Comparison of ENCODE assay signal across 8 mouse cellular contexts in the genomic region with DNA sequence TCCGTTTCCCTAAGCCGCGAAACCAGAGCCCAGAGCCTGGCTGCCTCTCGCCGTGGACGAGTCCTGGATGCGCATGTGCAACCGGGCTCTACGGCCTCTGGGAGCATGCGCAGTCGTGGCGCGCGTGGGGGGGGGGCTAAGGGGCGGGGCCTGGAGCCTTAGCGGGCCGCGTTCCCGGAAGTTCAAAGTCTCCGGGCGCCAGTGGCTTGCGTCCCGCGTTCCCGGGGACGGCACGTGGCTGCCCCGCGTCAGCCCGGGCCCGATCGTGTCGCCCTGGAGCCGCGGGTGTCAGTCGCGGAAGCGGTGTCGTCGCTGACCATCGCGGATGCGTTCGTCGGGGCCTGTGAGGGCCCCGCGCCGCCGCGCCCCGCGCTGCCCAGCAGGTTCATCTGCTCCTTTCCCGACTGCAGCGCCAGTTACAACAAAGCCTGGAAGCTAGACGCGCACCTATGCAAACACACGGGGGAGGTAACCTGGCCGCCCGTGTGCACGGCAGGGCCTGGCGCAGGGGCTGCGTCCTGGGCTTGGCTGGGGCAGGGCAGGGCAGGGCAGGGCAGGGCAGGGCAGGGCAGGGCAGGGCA. TPM values are rescaled to one million over a fixed set of nuclear protein-coding genes. Genes with fewer than 3 reads are reported as not detected.
DNase-seq lines count a peak whose midpoint lies in the region; ATAC-seq and TF ChIP-seq lines count a peak whose summit lies in the region.

A gene (plus strand): TSS at position 150 of the 581 bp plus-strand sequence.

- peak within 1 kb of the TSS; percentile 88 for H3K4me2 ChIP-seq in forebrain, embryonic 16.5 days (ENCODE audit: low read length)
- peak within 1 kb of the TSS; percentile 94 for H3K4me2 ChIP-seq in lung, embryonic 15.5 days

- H3K4me3 ChIP-seq in forebrain, embryonic 16.5 days (replicated peaks; ENCODE audit: low read length), result peak within 1 kb of the TSS; percentile 76
- H3K4me3 ChIP-seq in layer of hippocampus, adult 2 months, result peak within 1 kb of the TSS; percentile 62
- peak within 1 kb of the TSS; percentile 84 for H3K4me3 ChIP-seq in lung, embryonic 15.5 days
- H3K4me3 ChIP-seq in olfactory bulb, adult 2 months (ENCODE audit: insufficient read depth, low read depth, low read length), result peak within 1 kb of the TSS; percentile 54

- H3K36me3 ChIP-seq in forebrain, embryonic 16.5 days (ENCODE audit: control insufficient read depth, insufficient read depth), result peaks cover 16% of the 10 kb centered on the region
- peaks cover 31% of the 10 kb centered on the region for H3K36me3 ChIP-seq in lung, embryonic 15.5 days

- TF ChIP-seq CTCF in layer of hippocampus, adult 2 months (conservative IDR thresholded peaks at IDR 0.05), result no peak
- TF ChIP-seq CTCF in olfactory bulb, adult 2 months (IDR thresholded peaks at IDR 0.05; ENCODE audit: insufficient read depth, low read depth, low read length), result no peak

- H3K4me1 ChIP-seq in forebrain, embryonic 16.5 days (replicated peaks; ENCODE audit: control insufficient read depth, insufficient read depth, low read length), result peaks cover 15% of the 10 kb centered on the region
- H3K4me1 ChIP-seq in lung, embryonic 15.5 days, result peaks cover 14% of the 10 kb centered on the region
- peaks cover 9% of the 10 kb centered on the region for H3K4me1 ChIP-seq in olfactory bulb, adult 2 months (ENCODE audit: control insufficient read depth, insufficient read depth, low read length)

- intact Hi-C loops in heart, postnatal 25 days (cut with DNase I), result loop anchor here (1.0 kb wide), 1 partner anchor 15 kb away; a partner anchor contains a TSS

- H3K27me3 ChIP-seq in forebrain, embryonic 16.5 days (replicated peaks; ENCODE audit: control insufficient read depth, insufficient read depth, low read length), result no peaks in the 10 kb centered on the region
- no peaks in the 10 kb centered on the region for H3K27me3 ChIP-seq in lung, embryonic 15.5 days

- H3K9me3 ChIP-seq in forebrain, embryonic 16.5 days (ENCODE audit: control insufficient read depth, low read length), result no peaks in the 10 kb centered on the region
- H3K9me3 ChIP-seq in lung, embryonic 15.5 days, result no peaks in the 10 kb centered on the region

- H3K27ac ChIP-seq in forebrain, embryonic 16.5 days (ENCODE audit: low read length), result peak within 1 kb of the TSS; percentile 49
- peak within 1 kb of the TSS; percentile 89 for H3K27ac ChIP-seq in layer of hippocampus, adult 2 months
- H3K27ac ChIP-seq in lung, embryonic 15.5 days, result peak within 1 kb of the TSS; percentile 89
- H3K27ac ChIP-seq in olfactory bulb, adult 2 months (ENCODE audit: insufficient read depth, low read depth, low read length), result peak within 1 kb of the TSS; percentile 92

- WGBS in forebrain, embryonic 16.5 days, result under 1% methylated on average over 62 of the region's 62 CpGs
- under 1% methylated on average over 43 of the region's 62 CpGs for WGBS in lung, embryonic 15.5 days
- WGBS in olfactory bulb, adult 2 months, result under 1% methylated on average over 62 of the region's 62 CpGs

- DNase-seq in MN1 (ENCODE audit: low spot score), result peak; percentile 83
- peak; percentile 75 to 86 for DNase-seq in cerebellum, adult 18-20 months
- DNase-seq in heart, postnatal 25 days (ENCODE audit: low spot score), result peak; percentile 51
- peak; percentile 64 to 74 for DNase-seq in layer of hippocampus, adult 2 months (ENCODE audit: low spot score in 2 of 2)
- peak; percentile 62 to 71 for DNase-seq in thymus, adult 18-20 months

- H3K9ac ChIP-seq in forebrain, embryonic 16.5 days (replicated peaks; ENCODE audit: low read depth, low read length), result peak within 1 kb of the TSS; percentile 86
- peak within 1 kb of the TSS; percentile 86 for H3K9ac ChIP-seq in lung, embryonic 15.5 days

- TF ChIP-seq POLR2A in olfactory bulb, adult 2 months (IDR thresholded peaks at IDR 0.05; ENCODE audit: insufficient read depth, low read depth, low read length), result peak; percentile 96

- peak; percentile 92 for ATAC-seq in forebrain, embryonic 16.5 days
- peak; percentile 94 for ATAC-seq in lung, embryonic 15.5 days (ENCODE audit: borderline replicate concordance, extremely low read depth, low FRiP score, low TSS enrichment)

RNA-seq across cellular contexts. Expression of the gene that starts here (rescaled TPM):
- 118 and 123 TPM in 2 replicates for polyA plus RNA-seq in forebrain, embryonic 16.5 days (2015; fragmentation: Nextera tagmentation; extraction: Ambion mirVana)
- 10 to 100 TPM; 18.8 to 22.1 TPM for total RNA-seq in heart, postnatal 25 days (2021)
- 10 to 100 TPM; 23.3 to 24.7 TPM for total RNA-seq in layer of hippocampus, adult 2 months (2021)
- 128 and 133 TPM in 2 replicates for polyA plus RNA-seq in lung, embryonic 15.5 days (2015; fragmentation: Nextera tagmentation; extraction: Ambion mirVana)
- not detected in 2 replicates for polyA plus RNA-seq in olfactory bulb, adult 2 months (2012; ENCODE audit: insufficient read depth, insufficient read length, low replicate concordance, missing spikeins)

Comparison
In these comparisons a context has a peak if more than half of its experiments do, and no peak if none do; other contexts are left out.
1. Peak in every context shown above with its lines: DNase-seq, ATAC-seq, H3K4me3 ChIP-seq and H3K27ac ChIP-seq.